Mouse (Mus musculus): ENCODE data around the gene Rpl36-ps4. TPM values are rescaled to one million over a fixed set of nuclear protein-coding genes. Genes with fewer than 3 reads are reported as not detected.

The Rpl36-ps4 gene
- polyA plus RNA-seq (2014; fragmentation: Nextera tagmentation; extraction: Ambion mirVana) = not detected in 2 replicates

- Histone ChIP-seq H3K4me3 (replicated peaks; ENCODE audit: low read length) (no peak within 1 kb of the TSS), H3K36me3 (replicated peaks; ENCODE audit: control insufficient read depth, insufficient read depth) (no peaks in the 10 kb centered on the region), H3K27me3 (ENCODE audit: control insufficient read depth, insufficient read depth, low read length) (no peaks in the 10 kb centered on the region), H3K4me2 (replicated peaks) (no peak within 1 kb of the TSS), H3K9me3 (ENCODE audit: control insufficient read depth, low read length) (no peaks in the 10 kb centered on the region), H3K27ac (no peak within 1 kb of the TSS), H3K4me1 (replicated peaks; ENCODE audit: control insufficient read depth, insufficient read depth, low read length) (no peaks in the 10 kb centered on the region), H3K9ac (no peak within 1 kb of the TSS)
- 91% methylated on average over 5 of the region's 5 CpGs for WGBS
- DNase-seq (ENCODE audit: low spot score) (no peak), ATAC-seq (ENCODE audit: low FRiP score) (no peak)
Measured at GRCm38 (mm10) chr17:87920677-87921076, at the start of gene Rpl36-ps4. Rpl36-ps4 (plus strand) TSS chr17:87920977.

- DNase-seq (ENCODE audit: low spot score) (no peak), ATAC-seq (ENCODE audit: low FRiP score) (no peak)
- Histone ChIP-seq H3K9ac (no peak overlapping the region), H3K4me1 (replicated peaks; ENCODE audit: control insufficient read depth, insufficient read depth, low read length) (peaks cover 9% of the 10 kb centered on the region; the same call in 1 of the 2 replicates), H3K9me3 (ENCODE audit: control insufficient read depth, low read length) (no peaks in the 10 kb centered on the region), H3K27me3 (ENCODE audit: control insufficient read depth, insufficient read depth, low read length) (no peaks in the 10 kb centered on the region; the same call in 1 of the 2 replicates), H3K27ac (0 out of 2 replicates have a peak overlapping the region, but pooled peaks have one; percentile 58), H3K36me3 (replicated peaks; ENCODE audit: control insufficient read depth, insufficient read depth) (no peaks in the 10 kb centered on the region), H3K4me2 (replicated peaks) (no peak overlapping the region), H3K4me3 (replicated peaks; ENCODE audit: low read length) (no peak overlapping the region)
- WGBS = 81% methylated on average over 13 of the region's 13 CpGs
Measured at GRCm38 (mm10) chr17:87871461-87872126, 49.2 kb upstream of the Rpl36-ps4 start.

- ATAC-seq (ENCODE audit: low FRiP score) (no peak), DNase-seq (ENCODE audit: low spot score) (no peak)
- no peak overlapping the region for H3K4me2 ChIP-seq (replicated peaks)
- H3K36me3 ChIP-seq (replicated peaks; ENCODE audit: control insufficient read depth, insufficient read depth) = no peaks in the 10 kb centered on the region
- H3K9me3 ChIP-seq (ENCODE audit: control insufficient read depth, low read length) = no peaks in the 10 kb centered on the region
- peak overlapping the region; percentile 58 for H3K27ac ChIP-seq
- 17% methylated on average over 4 of the region's 4 CpGs for WGBS
- H3K27me3 ChIP-seq (ENCODE audit: control insufficient read depth, insufficient read depth, low read length) = no peaks in the 10 kb centered on the region; the same call in 1 of the 2 replicates
- no peak overlapping the region for H3K4me3 ChIP-seq (replicated peaks; ENCODE audit: low read length)
- H3K9ac ChIP-seq = no peak overlapping the region
- peaks cover 13% of the 10 kb centered on the region for H3K4me1 ChIP-seq (replicated peaks; ENCODE audit: control insufficient read depth, insufficient read depth, low read length)
Measured at GRCm38 (mm10) chr17:87872286-87872685, 48.5 kb upstream of the Rpl36-ps4 start.

GRCm38 (mm10) chr17:87873456-87873855, 47.3 kb upstream of the Rpl36-ps4 start:
- DNase-seq (ENCODE audit: low spot score) = no peak
- no peaks in the 10 kb centered on the region for H3K36me3 ChIP-seq (replicated peaks; ENCODE audit: control insufficient read depth, insufficient read depth)
- H3K4me2 ChIP-seq (replicated peaks) = no peak overlapping the region
- no peak overlapping the region for H3K27ac ChIP-seq
- no peak overlapping the region for H3K4me3 ChIP-seq (replicated peaks; ENCODE audit: low read length)
- peaks cover 21% of the 10 kb centered on the region for H3K4me1 ChIP-seq (replicated peaks; ENCODE audit: control insufficient read depth, insufficient read depth, low read length)
- WGBS = 78% methylated on average over 7 of the region's 7 CpGs
- H3K9ac ChIP-seq = no peak overlapping the region
- no peaks in the 10 kb centered on the region; the same call in 1 of the 2 replicates for H3K27me3 ChIP-seq (ENCODE audit: control insufficient read depth, insufficient read depth, low read length)
- no peak for ATAC-seq (ENCODE audit: low FRiP score)
- H3K9me3 ChIP-seq (ENCODE audit: control insufficient read depth, low read length) = no peaks in the 10 kb centered on the region

GRCm38 (mm10) chr17:87873943-87874342, 46.8 kb upstream of the Rpl36-ps4 start:
- 90% methylated on average over 4 of the region's 4 CpGs for WGBS
- no peak for DNase-seq (ENCODE audit: low spot score)

GRCm38 (mm10) chr17:87875346-87875920, 45.3 kb upstream of the Rpl36-ps4 start:
- no peaks in the 10 kb centered on the region for H3K36me3 ChIP-seq (replicated peaks; ENCODE audit: control insufficient read depth, insufficient read depth)
- 89% methylated on average over 8 of the region's 8 CpGs for WGBS
- H3K4me2 ChIP-seq (replicated peaks) = no peak overlapping the region

More at GRCm38 (mm10) chr17:87873943-87874342, 46.8 kb upstream of the Rpl36-ps4 start:
- no peaks in the 10 kb centered on the region for H3K36me3 ChIP-seq (replicated peaks; ENCODE audit: control insufficient read depth, insufficient read depth)
- ATAC-seq (ENCODE audit: low FRiP score) = no peak
- H3K27ac ChIP-seq = no peak overlapping the region
- H3K4me1 ChIP-seq (replicated peaks; ENCODE audit: control insufficient read depth, insufficient read depth, low read length) = peaks cover 21% of the 10 kb centered on the region
- no peaks in the 10 kb centered on the region; the same call in 1 of the 2 replicates for H3K27me3 ChIP-seq (ENCODE audit: control insufficient read depth, insufficient read depth, low read length)
- no peak overlapping the region for H3K4me2 ChIP-seq (replicated peaks)
- no peak overlapping the region for H3K9ac ChIP-seq
- no peaks in the 10 kb centered on the region for H3K9me3 ChIP-seq (ENCODE audit: control insufficient read depth, low read length)
- H3K4me3 ChIP-seq (replicated peaks; ENCODE audit: low read length) = no peak overlapping the region

GRCm38 (mm10) chr17:87876295-87877000, 44.3 kb upstream of the Rpl36-ps4 start:
- WGBS = 86% methylated on average over 11 of the region's 11 CpGs
- DNase-seq (ENCODE audit: low spot score) = no peak
- Histone ChIP-seq H3K4me1 (replicated peaks; ENCODE audit: control insufficient read depth, insufficient read depth, low read length) (peaks cover 30% of the 10 kb centered on the region), H3K4me3 (replicated peaks; ENCODE audit: low read length) (no peak overlapping the region), H3K27ac (no peak overlapping the region), H3K9me3 (ENCODE audit: control insufficient read depth, low read length) (no peaks in the 10 kb centered on the region), H3K4me2 (replicated peaks) (no peak overlapping the region), H3K36me3 (replicated peaks; ENCODE audit: control insufficient read depth, insufficient read depth) (no peaks in the 10 kb centered on the region), H3K9ac (no peak overlapping the region), H3K27me3 (ENCODE audit: control insufficient read depth, insufficient read depth, low read length) (no peaks in the 10 kb centered on the region; the same call in 1 of the 2 replicates)
- no peak for ATAC-seq (ENCODE audit: low FRiP score)

More at GRCm38 (mm10) chr17:87875346-87875920, 45.3 kb upstream of the Rpl36-ps4 start:
- no peak for ATAC-seq (ENCODE audit: low FRiP score)
- Histone ChIP-seq H3K9ac (no peak overlapping the region), H3K27ac (no peak overlapping the region), H3K27me3 (ENCODE audit: control insufficient read depth, insufficient read depth, low read length) (no peaks in the 10 kb centered on the region; the same call in 1 of the 2 replicates), H3K9me3 (ENCODE audit: control insufficient read depth, low read length) (no peaks in the 10 kb centered on the region), H3K4me1 (replicated peaks; ENCODE audit: control insufficient read depth, insufficient read depth, low read length) (peaks cover 30% of the 10 kb centered on the region), H3K4me3 (replicated peaks; ENCODE audit: low read length) (no peak overlapping the region)
- DNase-seq (ENCODE audit: low spot score) = no peak

- Histone ChIP-seq H3K36me3 (replicated peaks; ENCODE audit: control insufficient read depth, insufficient read depth) (no peaks in the 10 kb centered on the region), H3K9me3 (ENCODE audit: control insufficient read depth, low read length) (no peaks in the 10 kb centered on the region), H3K4me1 (replicated peaks; ENCODE audit: control insufficient read depth, insufficient read depth, low read length) (peaks cover 21% of the 10 kb centered on the region), H3K9ac (no peak overlapping the region), H3K4me3 (replicated peaks; ENCODE audit: low read length) (no peak overlapping the region), H3K27me3 (ENCODE audit: control insufficient read depth, insufficient read depth, low read length) (no peaks in the 10 kb centered on the region; the same call in 1 of the 2 replicates), H3K27ac (no peak overlapping the region), H3K4me2 (replicated peaks) (peak overlapping the region; percentile 26; the same call in 1 of the 2 replicates)
- peak; percentile 77 for ATAC-seq (ENCODE audit: low FRiP score)
- peak; percentile 45 for DNase-seq (ENCODE audit: low spot score)
- 8% methylated on average over 25 of the region's 25 CpGs for WGBS
Measured at GRCm38 (mm10) chr17:87877207-87878073, 43.3 kb upstream of the Rpl36-ps4 start.
